Mouse (Mus musculus): ENCODE results near the gene 1700020A23Rik.

Gene 1700020A23Rik

DNA sequence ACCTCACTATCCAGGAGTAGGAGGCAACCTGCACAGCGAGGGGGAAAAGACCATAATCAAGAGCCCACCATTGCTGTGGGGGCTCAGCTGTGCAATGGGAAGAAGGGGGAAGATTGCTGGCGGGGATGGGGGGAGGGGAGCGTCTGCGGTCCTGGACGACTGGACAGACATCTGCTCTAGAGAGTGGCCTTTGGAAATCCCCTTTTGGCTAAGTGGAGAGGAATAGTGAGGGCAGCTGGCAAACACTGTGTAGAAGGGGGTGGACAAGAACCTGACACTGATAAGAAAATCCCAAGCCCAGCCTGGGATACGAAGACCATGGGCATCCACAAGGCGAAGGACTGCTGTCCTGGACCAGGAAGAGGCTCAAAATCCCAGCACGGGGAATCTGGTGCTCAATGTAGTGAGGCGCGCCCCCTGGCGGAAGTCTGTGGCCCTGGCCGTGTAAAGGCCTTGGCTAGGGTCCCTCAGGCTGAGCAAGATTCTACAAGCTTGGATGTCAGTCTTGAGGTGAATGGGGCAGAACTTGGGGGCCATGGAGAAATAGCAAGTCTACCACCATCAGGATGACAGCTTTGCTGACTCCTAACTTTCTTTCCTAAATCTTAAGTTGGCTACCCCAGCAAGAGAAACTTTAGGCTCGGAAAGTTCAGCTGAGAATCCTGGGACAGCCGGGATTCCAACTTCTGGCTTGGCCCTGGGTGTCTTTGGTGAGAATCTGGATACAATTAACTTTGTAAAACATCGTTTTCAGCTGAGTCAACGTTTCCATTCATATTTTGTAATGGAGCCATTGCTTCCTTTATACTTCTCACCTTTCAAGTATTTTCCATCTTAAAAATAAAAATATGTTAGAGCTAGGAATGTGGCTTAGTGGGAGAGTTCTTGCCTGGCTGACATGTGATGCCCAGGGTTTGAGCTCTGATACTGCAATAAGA, 6.8 kb downstream of the 1700020A23Rik start:
- in situ Hi-C loops (cut with MboI; ENCODE audit: low sequenced_read_pairs) = no loop called here

GRCm38 (mm10) chr2:130412775-130413174, 7.7 kb downstream of the 1700020A23Rik start:
- in situ Hi-C loops (cut with MboI; ENCODE audit: low sequenced_read_pairs) = no loop called here

GRCm38 (mm10) chr2:130414094-130414856, 9.2 kb downstream of the 1700020A23Rik start:
- in situ Hi-C loops (cut with MboI; ENCODE audit: low sequenced_read_pairs) = no loop called here

DNA sequence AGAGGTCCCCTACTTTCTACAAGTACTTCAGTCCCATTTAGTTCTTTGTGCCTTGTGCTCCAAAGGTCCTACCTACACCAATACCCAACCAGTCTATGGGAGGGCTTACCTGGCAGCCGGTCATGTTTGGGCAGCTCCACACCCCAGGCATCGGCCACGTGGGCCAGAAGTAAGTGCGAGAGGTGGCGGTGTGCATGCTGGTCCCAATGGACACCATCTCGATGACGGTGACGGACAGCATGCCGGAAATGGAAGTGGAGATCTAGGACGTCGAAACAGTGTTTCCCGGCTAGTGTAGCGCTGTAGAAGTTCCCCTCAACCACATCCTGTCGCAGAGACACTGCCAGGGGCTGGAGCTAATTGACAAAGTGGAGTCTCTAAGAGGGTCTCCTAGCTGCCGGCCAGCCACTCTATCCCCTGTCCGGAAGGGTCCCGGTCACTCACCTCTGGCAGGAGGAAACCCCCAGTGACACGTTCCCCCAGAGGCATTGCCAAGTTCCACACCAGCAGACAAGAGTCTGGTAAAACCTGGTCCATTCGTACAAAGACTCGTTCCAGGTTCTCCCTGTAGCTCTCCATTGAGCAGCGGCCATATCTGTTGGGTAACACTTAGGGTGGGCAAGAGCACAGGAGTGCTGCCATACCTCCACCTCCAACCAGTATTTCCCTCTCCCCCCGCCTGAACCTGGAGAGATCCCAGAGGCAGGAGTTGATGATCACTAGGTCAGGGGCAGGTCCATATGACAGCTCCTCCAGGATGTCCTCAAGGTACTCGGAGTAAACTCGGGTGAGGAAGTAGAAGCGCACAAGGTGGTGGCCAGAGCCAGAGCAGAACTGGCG, 16.9 kb downstream of the 1700020A23Rik start:
- in situ Hi-C loops (cut with MboI; ENCODE audit: low sequenced_read_pairs) = no loop called here

DNA sequence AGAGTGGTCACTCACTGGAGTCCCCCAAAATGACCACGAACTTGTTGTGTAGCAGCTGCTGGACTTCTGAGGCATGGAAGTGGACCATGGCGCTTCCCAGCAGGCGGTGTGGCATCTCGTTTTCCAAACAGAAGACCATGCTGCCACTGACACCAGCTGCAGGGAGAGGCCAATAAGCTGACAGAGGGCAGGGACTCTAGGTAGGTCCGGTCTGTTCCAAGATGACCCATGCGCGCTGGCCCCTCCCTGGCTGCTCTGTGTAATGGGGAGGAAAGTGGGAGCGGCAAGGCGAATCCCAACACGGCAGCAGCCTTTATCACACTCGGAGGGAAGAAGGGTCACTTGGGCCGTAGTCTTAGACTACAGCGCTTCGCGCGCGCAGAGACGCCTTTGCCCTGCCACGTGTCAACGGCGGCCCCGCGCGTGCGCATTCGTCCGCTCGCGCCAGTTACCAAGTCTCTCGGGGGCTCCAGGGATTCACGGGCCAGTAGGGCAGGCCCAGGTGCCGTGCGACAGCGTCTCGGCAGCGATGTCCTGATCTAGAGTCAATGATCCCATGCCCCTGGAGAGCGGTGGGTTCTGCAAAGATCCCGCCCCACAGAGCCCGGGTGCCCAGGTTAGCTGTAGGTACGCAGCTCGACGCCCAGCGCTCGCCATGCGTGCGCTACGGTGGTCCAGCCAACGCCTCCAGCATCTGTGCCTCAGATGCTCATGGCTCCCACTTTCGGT, 18.5 kb downstream of the 1700020A23Rik start:
- in situ Hi-C loops (cut with MboI; ENCODE audit: low sequenced_read_pairs) = no loop called here

DNA sequence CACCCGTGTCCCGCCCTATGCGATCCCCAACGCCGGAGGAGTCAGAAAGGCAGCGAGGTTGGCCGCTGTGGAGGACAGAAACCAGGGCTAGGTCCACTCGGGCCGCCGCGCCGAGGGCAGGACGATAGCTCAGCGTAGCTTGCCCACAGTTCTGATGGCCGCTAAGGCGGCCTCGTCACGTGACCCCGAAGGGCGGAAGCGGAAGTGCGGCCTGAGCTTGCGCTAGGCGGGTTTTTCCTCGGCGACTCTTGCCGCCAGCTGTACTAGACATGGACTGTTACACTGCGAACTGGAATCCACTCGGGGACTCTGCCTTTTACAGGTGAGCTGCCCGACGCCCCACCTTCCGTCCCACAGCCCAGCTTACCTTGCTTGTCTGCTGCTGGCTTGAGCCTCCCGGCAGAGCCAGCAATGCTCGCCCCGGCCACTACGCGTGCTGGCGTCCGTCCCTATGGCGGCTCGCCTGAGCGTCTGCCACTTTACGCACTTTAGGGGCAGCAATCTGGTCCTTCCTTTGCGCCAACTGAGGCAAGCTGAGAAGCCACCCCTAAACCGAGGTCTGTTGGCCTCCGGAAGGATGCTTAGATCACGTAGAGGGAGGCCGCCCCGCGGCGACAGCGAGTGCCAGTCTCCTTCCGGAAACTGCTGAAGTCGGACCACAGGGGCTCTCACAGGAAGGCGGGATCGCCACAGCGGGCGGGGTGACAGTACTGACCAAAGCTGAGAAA, 19.2 kb downstream of the 1700020A23Rik start, which contains the start of the genes Vps16 and Pced1a:
Gene Vps16, plus strand, starts transcription at position 214 of the 728 bp plus-strand sequence.
Gene Pced1a, minus strand, starts transcription at position 576 of the 728 bp plus-strand sequence.
- in situ Hi-C loops (cut with MboI; ENCODE audit: low sequenced_read_pairs) = no loop called here

GRCm38 (mm10) chr2:130425112-130425511, 20.1 kb downstream of the 1700020A23Rik start:
- in situ Hi-C loops (cut with MboI; ENCODE audit: low sequenced_read_pairs) = no loop called here

GRCm38 (mm10) chr2:130429851-130430250, 24.8 kb downstream of the 1700020A23Rik start:
- in situ Hi-C loops (cut with MboI; ENCODE audit: low sequenced_read_pairs) = no loop called here

DNA sequence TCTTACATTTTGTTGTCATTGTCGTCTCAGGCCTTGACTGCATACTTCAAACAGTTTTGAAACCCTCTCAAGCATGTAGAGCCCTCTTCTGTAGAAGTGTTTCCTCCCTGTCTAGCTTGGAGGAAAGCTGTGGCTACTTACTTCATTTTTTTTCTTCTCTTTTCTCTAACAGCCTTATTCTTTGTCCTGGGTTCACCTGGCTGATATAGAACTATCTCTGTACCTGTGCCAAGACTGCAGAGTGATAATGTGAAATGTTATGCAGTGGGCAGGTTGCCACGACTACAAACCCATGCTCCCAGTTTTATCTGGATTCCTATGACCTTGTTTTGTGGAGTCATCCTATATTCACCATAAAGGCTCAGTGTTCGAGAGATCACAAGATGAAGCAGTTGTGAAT, 25.4 kb downstream of the 1700020A23Rik start:
- in situ Hi-C loops (cut with MboI; ENCODE audit: low sequenced_read_pairs) = no loop called here

DNA sequence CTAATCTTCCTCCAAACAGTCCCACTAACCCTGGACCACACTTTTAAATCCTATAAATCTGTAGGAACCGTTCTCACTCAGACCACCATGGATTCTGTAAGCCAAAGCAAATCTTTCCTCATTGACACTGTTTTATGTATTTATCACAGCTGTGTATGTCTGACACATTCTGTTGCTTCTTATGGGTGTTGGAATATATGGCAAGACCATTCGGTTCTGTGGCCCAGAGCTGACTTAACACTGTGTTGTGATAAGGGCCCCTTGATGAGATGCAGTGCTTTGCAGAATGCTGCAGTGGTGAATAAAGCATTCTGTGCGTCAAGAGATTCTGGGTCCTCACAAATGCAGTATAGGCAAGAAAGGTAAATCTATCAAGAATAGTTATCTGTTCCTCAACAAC, 27.1 kb downstream of the 1700020A23Rik start:
- in situ Hi-C loops (cut with MboI; ENCODE audit: low sequenced_read_pairs) = no loop called here

GRCm38 (mm10) chr2:130433152-130433551, 28.1 kb downstream of the 1700020A23Rik start:
- in situ Hi-C loops (cut with MboI; ENCODE audit: low sequenced_read_pairs) = no loop called here

DNA sequence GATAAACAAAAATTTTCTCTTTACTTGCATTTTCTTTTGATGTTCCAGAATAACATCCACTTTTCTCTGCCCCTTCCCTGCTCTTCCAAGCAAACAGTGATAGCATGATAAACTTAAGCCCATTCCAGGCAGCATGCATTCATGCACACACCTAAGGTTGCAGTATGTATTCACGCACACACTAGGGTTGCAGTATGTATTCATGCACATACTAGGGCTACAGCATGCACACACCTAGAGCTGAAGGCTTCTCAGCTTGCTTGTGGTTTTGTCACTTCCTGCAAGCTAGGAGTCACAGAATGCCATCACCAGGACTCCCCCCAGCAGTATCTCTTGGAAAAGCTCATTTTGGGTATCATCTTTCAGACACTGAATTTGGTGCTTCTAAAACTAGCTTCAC, 31.7 kb downstream of the 1700020A23Rik start:
- in situ Hi-C loops (cut with MboI; ENCODE audit: low sequenced_read_pairs) = no loop called here

- in situ Hi-C loops (cut with MboI; ENCODE audit: low sequenced_read_pairs) = no loop called here
These were observed 33.8 kb downstream of the 1700020A23Rik start for GRCm38 (mm10) chr2:130438861-130439260.

DNA sequence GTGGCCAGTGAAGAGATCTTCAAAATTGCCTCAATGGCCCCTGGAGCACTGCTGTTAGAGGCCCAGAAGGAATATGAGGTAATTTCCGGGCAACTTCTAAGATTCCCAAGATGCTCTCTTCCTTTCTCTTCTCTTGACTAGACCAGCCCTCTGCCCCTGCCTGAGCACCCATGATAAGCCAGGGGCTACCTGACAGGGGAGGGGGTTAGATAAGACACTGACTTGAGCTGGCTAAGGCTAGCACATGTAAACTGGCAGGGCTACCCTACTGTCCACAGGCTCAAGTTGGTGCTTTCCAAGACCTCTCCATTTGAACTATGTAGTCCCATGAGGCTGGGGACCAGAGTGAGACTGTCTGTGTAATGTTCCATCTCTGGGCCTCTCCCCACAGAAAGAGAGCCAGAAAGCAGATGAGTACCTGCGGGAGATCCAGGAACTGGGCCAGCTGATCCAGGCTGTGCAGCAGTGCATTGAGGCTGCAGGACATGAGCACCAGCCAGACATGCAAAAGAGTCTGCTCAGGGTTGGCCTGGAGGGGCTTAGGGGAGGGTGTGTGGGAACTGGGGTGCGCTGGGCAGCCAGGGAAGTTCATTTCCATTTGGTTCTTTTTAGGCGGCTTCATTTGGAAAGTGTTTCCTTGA, 34.9 kb downstream of the 1700020A23Rik start:
- in situ Hi-C loops (cut with MboI; ENCODE audit: low sequenced_read_pairs) = no loop called here

- in situ Hi-C loops (cut with MboI; ENCODE audit: low sequenced_read_pairs) = no loop called here
These were observed 37.1 kb downstream of the 1700020A23Rik start for GRCm38 (mm10) chr2:130442162-130442561.

DNA sequence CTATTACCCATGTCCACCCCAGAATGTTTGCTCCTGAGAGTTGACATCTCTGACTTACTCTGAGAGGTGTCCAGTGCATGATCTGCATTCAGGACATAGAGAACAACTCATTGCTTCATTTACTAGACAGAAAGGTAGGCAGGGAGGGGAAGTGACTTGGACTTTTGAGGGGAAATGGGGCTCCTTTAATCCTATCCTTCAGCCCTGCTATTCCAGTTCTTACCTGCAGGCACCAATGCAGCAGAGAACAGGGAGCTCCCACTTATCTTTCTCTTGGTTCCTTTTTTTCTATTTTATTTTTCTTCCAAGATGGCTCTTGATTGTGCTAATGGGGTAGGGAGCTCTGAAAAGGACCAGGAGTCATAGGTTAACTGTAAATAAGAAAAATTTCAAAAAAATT, 43.4 kb downstream of the 1700020A23Rik start:
- in situ Hi-C loops (cut with MboI; ENCODE audit: low sequenced_read_pairs) = no loop called here

DNA sequence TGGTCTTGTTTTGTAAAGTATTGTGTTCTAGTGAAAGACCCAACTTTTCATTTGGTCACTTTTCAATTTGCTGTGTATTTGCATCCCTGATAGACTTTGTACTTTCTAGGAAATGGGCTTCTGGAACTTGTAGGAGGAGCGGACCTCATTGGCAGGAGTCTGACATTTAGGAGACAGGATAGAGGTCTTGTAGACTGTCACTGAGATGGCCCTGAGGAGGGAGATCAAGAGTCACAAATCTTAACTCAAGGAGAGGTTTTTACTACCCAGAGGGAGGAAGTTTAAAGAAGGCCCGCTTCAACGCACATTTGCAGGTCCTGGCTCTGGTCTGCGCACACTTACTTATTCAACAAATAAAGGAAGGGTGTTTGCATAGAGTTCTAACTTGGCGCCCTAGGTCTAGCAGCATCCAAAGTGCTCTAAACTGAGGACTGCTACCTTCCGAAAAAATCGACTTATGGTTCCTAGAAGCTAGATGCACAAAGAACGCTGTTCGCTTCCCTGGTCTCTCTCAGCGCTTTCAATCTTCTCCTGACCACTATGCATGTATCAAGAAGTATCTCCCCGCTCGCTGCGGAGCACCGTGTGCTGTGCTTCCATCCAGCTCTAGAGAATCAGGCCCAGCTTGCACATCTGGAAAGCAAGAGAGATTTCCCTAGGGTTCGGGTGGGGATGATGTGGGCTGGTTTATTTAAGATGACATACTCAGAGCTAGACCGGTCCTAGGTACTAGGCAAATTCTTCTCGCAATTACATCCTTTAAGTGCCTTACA, 44.1 kb downstream of the 1700020A23Rik start:
- in situ Hi-C loops (cut with MboI; ENCODE audit: low sequenced_read_pairs) = no loop called here

- in situ Hi-C loops (cut with MboI; ENCODE audit: low sequenced_read_pairs) = no loop called here
These were observed 44.9 kb downstream of the 1700020A23Rik start, which contains the start of gene Ptpra for GRCm38 (mm10) chr2:130449794-130450433. Gene Ptpra (plus strand): TSS chr2:130450278.

Measured in CH12F3 (cell line).